Mouse (Mus musculus) megakaryocyte, adult 5-6 weeks (primary cell): ENCODE measurements around the gene Fcamr. TPM values are rescaled to one million over a fixed set of nuclear protein-coding genes. Genes with fewer than 3 reads are reported as not detected.
A peak's percentile ranks its signal among the peaks of the same experiment; 100 is the strongest.

Experiments
- ATAC-seq: 2 replicates; pipeline ENCODE4 v1.8.0; 2016; ENCODE audit warnings: mild to moderate bottlenecking, inconsistent platforms; ENCODE audit not compliant: poor library complexity, severe bottlenecking
- total RNA-seq, 2 experiments: library from RNA; stranded (forward) in 1 of 2; stranded (reverse) in 1 of 2; fragments of 153-499, 151-499 nt in 1 of 2; fragments of 221-1000, 200-1000 nt in 1 of 2; gene quantifications; 2 replicates each; pipeline versions ENCODE4 v1.2.3 to v1.2.4; 2015 to 2017

Gene Fcamr
- total RNA-seq, 2 experiments from 2014 or later = not detected

DNA sequence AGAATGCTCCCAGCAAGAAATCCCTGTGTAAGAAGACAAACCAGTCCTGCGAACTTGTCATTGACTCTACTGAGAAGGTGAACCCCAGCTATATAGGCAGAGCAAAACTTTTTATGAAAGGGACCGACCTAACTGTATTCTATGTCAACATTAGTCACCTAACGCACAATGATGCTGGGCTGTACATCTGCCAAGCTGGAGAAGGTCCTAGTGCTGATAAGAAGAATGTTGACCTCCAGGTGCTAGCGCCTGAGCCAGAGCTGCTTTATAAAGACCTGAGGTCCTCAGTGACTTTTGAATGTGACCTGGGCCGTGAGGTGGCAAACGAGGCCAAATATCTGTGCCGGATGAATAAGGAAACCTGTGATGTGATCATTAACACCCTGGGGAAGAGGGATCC is 43.8 kb downstream of the Fcamr start:
- ATAC-seq = no peak

GRCm38 (mm10) chr1:130849530-130850214 is 49.0 kb downstream of the Fcamr start:
- no peak for ATAC-seq

GRCm38 (mm10) chr1:130850405-130850804 is 49.7 kb downstream of the Fcamr start:
- no peak for ATAC-seq

GRCm38 (mm10) chr1:130854819-130855218 is 54.1 kb downstream of the Fcamr start:
- ATAC-seq = no peak

DNA sequence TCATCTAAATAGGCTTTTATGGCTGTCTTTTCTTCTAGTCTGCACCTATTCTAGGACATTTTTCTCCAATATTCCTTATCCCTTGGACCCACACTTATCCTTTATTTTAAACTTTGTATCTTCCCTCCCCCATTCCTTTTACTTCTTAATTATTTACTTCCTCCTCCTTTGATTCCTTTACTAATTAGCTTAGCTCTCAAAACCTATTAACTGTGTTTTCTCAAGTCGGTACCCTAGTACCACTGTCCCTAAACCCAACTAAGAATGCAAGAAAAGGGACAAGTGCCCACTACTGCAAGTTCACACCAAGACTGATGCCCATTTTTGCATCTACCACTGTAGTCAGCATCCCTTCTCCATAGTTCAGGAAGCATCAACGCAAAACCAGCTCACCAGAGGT is 55.0 kb downstream of the Fcamr start:
- no peak for ATAC-seq

DNA sequence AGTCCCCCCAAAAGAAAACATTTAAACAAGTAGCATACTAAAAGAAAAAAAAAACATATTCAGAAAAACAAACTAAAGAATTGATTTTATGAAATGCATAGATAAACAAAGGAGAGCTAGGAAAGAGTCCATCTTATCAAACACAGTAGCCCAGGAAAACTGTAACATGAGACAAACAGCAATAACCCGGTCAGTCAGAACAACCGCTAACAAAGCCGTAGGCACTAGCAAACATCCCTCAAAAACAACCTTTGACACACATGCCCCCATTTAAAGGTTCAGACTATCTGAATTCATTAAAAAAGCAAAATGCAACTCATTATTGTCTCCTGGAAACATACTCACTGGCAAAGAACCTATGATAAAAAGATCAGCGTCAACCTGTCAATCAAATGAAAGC is 56.8 kb downstream of the Fcamr start:
- ATAC-seq = no peak

GRCm38 (mm10) chr1:130864238-130864637 is 63.5 kb downstream of the Fcamr start:
- ATAC-seq = peak; percentile 60

Other genes with a start within 250 kb of the Fcamr start
- gene Zp3r, start 171.3 kb upstream of the Fcamr start, total RNA-seq (2015) = not detected in 2 replicates
- gene Zp3r, start 171.3 kb upstream of the Fcamr start, total RNA-seq (2017) = not detected in 2 replicates
- gene C4bp, start 139.3 kb upstream of the Fcamr start, total RNA-seq (2015) = not detected in 2 replicates
- gene C4bp, start 139.3 kb upstream of the Fcamr start, total RNA-seq (2017) = not detected in 2 replicates
- gene Gm29427, start 85.1 kb upstream of the Fcamr start, total RNA-seq (2015) = 0.11 TPM in 1 of 2 replicates, not detected in the other
- not detected in 2 replicates for gene Gm29427, start 85.1 kb upstream of the Fcamr start, total RNA-seq (2017)
- gene Yod1, start 83.6 kb upstream of the Fcamr start, total RNA-seq (2015) = 10.3 and 10.7 TPM in 2 replicates
- gene Yod1, start 83.6 kb upstream of the Fcamr start, total RNA-seq (2017) = 8.4 and 8.8 TPM in 2 replicates
- gene Pfkfb2, start 71.6 kb upstream of the Fcamr start, total RNA-seq (2015) = 2.8 and 4.4 TPM in 2 replicates
- gene Pfkfb2, start 71.6 kb upstream of the Fcamr start, total RNA-seq (2017) = 7.2 and 8.0 TPM in 2 replicates
- 0.54 and 0.87 TPM in 2 replicates for gene AA986860, start 68.9 kb upstream of the Fcamr start, total RNA-seq (2015)
- 0.11 and 0.33 TPM in 2 replicates for gene AA986860, start 68.9 kb upstream of the Fcamr start, total RNA-seq (2017)
- not detected in 2 replicates for gene Pigr, start 25.8 kb downstream of the Fcamr start, total RNA-seq (2015)
- not detected in 2 replicates for gene Pigr, start 25.8 kb downstream of the Fcamr start, total RNA-seq (2017)
- gene Fcmr, start 64.8 kb downstream of the Fcamr start, total RNA-seq (2015) = 1.1 TPM in 1 of 2 replicates, not detected in the other
- not detected in 2 replicates for gene Fcmr, start 64.8 kb downstream of the Fcamr start, total RNA-seq (2017)
- gene Il24, start 86.6 kb downstream of the Fcamr start, total RNA-seq (2015) = not detected in 2 replicates
- gene Il24, start 86.6 kb downstream of the Fcamr start, total RNA-seq (2017) = not detected in 2 replicates
- not detected in 2 replicates for gene Il20, start 110.5 kb downstream of the Fcamr start, total RNA-seq (2015)
- gene Il20, start 110.5 kb downstream of the Fcamr start, total RNA-seq (2017) = not detected in 2 replicates
- gene Il19, start 139.2 kb downstream of the Fcamr start, total RNA-seq (2015) = not detected in 2 replicates
- gene Il19, start 139.2 kb downstream of the Fcamr start, total RNA-seq (2017) = not detected in 2 replicates
- not detected in 2 replicates for gene Il10, start 218.9 kb downstream of the Fcamr start, total RNA-seq (2015)
- 0.49 TPM in 1 of 2 replicates, not detected in the other for gene Il10, start 218.9 kb downstream of the Fcamr start, total RNA-seq (2017)